Mouse (Mus musculus) kidney, adult 11 months (tissue): ENCODE data around the gene Arhgap17.

Experiments used
- DNase-seq: peaks from one replicate; pipeline ENCODE4 v3.0.0; 2022

Arhgap17 gene

GRCm38 (mm10) chr7:123341896-123342295 lies 27.8 kb downstream of the Arhgap17 start:
- DNase-seq, result no peak

GRCm38 (mm10) chr7:123338351-123338750 lies 31.4 kb downstream of the Arhgap17 start:
- DNase-seq, result peak; percentile 26

DNA sequence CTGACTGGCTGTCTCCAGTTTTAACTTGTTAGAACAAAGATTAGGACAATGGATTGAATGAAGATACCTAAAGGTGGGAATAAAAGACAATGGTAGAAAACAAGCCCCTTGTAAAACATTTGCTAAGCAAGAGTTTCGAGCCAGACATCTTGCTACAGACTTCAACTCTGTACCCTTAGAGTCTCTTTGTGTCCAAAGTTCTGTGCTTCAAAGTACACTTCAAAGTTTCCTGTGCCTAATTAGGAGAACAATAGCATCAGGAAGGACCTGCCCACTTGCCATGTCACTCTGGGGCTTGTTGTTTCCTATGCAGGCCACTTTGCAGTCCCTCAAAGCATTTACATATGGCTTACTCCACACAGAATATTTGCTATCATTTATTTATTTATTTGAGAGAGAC lies 33.4 kb downstream of the Arhgap17 start:
- peak; percentile 17 for DNase-seq

- DNase-seq, result no peak
Observed at GRCm38 (mm10) chr7:123330506-123330905, 39.2 kb downstream of the Arhgap17 start.

- DNase-seq, result no peak
Observed at GRCm38 (mm10) chr7:123327909-123328308, 41.8 kb downstream of the Arhgap17 start.

GRCm38 (mm10) chr7:123326901-123327300 lies 42.8 kb downstream of the Arhgap17 start:
- DNase-seq, result no peak

GRCm38 (mm10) chr7:123326062-123326461 lies 43.7 kb downstream of the Arhgap17 start:
- DNase-seq, result no peak

DNA sequence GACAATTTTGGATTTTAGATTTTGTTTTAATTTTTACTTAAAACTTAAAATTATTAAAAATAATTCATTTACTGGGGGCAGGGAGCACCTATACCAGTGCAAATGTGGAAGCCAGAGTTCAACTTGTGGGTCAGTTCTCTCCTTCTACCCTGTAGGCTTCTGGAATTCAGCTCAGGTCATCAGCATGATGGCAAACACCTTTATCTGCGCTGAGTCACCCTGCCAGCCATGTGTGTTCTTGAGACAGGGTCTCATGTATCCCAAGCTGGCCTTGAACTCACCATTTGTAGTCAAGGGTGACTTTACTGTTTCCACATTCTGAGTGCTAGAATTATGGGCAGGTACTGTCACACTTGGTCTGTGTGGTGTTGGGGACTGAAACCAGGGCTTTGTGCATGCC lies 45.6 kb downstream of the Arhgap17 start:
- DNase-seq, result no peak

DNA sequence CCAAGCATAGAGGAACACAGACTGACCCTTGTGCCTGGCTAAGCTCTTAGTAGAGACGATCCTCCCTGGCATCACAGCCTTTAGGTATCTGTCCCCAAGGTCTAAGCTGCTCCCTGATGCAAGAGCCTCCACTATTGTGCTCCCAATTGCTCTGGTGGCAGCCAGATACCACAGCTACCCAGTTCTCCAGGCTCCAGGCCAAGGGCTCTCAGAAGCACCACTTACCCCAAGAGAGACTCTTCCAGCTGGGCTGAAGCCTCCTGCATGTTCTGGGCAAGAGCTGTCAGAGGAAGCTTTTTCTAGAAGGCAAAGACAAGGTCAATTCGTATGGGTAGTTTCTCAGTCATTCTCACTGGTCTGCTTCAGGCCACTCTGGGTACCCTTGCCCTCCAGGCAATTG lies 46.3 kb downstream of the Arhgap17 start:
- DNase-seq, result no peak

DNA sequence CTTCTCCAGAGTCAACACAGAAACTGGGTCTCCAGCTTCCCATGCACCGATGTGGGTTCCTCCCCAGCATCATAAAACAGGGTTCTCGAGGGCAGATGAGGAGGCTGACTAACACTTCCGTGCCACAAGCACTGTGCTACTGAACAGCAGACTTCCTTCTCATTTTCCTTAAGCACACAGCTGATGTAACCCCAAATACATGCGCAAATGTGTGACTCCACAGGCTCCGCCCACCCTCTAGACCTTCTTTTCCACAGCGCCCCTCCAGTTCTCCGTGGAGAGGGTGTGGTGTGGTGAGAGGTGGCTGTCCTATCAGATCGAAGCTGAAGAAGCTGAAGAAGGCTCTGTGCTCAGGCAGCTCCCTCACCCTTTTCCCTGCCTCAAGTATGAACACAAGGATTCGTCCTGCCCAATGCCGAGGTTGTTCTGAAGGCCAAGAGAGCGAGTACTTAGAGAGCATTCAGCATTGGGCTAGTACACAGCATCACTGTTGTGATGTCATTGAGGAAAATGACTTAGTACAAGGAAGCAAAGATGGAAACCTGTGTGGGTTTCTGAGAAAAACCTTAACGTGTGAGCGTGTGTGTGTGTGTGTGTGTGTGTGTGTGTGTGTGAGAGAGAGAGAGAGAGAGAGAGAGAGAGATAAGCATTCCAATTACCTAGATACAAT lies 47.1 kb downstream of the Arhgap17 start:
- DNase-seq, result no peak

GRCm38 (mm10) chr7:123312738-123313137 lies 57.0 kb downstream of the Arhgap17 start:
- no peak for DNase-seq

DNA sequence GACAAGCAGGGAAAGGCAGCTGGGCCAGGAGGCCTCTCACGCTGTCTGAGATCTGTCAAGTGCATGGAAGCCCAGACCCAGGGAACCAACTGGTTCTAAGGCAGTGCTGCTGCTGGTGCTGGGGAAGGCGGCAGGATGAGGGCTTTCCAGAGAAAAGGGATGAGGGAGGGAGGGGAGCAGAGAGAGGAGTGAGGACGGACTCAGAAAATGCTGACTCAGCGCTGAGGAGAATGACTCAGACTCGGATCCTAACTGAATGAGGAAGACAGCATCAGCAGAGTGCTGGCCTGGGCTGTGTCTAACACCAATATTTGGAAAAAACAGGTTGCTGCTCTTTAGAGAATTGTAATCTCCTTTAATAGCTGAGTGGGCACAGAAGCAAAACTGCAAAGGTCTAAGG lies 57.9 kb downstream of the Arhgap17 start:
- DNase-seq, result no peak

- no peak for DNase-seq
Observed at GRCm38 (mm10) chr7:123307887-123308558, 61.7 kb downstream of the Arhgap17 start.

GRCm38 (mm10) chr7:123307236-123307635 lies 62.5 kb downstream of the Arhgap17 start:
- DNase-seq, result no peak

DNA sequence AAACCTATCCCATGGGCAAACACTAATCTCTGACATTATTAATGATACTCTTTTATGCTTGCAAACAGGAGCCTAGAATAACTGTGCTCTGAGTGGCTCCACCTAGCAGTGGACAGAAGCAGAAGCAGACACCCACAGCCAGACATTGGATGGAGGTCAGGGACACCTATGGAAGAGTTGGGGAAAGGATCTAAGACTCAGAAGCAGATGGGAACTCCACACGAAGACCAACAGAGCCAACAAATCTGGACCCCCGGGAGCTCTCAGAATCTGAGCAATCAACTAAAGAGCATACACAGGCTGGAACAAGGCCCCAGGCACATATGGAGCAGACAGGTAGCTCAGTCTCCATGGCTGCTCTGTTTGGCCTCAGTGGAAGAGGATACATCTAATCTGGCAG lies 64.3 kb downstream of the Arhgap17 start:
- no peak for DNase-seq

DNA sequence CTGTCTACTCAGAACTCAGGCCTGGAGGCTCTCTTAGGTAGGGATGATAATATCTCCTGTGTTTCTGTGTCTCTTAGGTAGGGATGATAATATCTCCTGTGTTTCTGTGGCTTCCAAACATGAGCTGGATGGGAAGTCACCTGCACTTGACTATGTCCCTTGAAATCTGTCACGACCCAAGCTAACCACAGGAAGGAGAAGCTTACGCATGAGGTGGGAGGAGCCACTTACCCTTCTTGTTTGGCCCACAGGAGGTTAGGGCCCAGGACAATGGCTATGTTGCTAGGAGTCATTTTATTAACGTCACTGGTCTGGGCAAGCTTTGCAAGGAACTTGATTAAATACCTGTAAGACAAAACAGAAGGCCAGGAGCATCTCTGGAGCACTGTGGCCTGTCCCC lies 69.5 kb downstream of the Arhgap17 start:
- no peak for DNase-seq

- DNase-seq, result no peak
Observed at GRCm38 (mm10) chr7:123298225-123298624, 71.5 kb downstream of the Arhgap17 start.

DNA sequence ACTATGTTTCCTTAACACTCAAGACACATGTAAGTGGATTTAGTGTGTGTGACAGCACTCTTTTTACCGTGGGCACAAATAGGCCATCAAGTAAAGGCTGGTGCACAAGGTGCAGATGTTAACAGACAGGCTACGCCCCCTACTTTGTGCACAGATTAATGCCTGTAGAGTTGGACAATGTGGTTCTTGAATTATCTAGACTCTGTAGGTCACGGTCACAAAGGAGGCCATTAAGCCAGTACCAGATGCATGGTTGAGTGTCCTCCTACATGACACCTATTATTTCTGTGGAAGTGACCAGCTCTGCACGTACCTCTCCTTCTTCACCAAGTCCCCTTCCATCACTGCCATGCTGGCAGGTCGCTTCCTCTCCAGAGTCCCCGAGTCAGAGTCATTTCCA lies 73.6 kb downstream of the Arhgap17 start:
- DNase-seq, result no peak

GRCm38 (mm10) chr7:123295423-123295822 lies 74.3 kb downstream of the Arhgap17 start:
- no peak for DNase-seq

- DNase-seq, result no peak
Observed at GRCm38 (mm10) chr7:123293898-123294297, 75.8 kb downstream of the Arhgap17 start.

DNA sequence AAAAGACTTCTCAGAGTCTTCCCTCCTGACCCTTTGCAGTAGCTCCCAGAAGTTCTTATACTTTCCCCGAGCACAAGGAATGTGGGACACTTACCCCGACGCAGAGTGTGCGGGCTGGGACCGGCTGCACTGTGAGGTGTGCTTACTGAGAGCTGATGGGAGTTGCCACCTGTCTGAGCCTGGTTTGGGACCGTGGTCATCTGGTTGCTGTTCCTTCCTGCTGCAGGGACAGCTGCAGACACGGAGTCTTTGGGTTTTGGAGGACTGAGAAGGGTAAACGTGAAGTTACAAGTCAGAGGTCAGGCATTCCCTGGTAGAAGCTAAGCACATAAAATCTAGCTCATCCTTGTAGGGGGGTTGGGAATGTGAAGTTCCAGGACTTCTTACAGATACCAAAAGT lies 77.8 kb downstream of the Arhgap17 start:
- no peak for DNase-seq

- no peak for DNase-seq
Observed at GRCm38 (mm10) chr7:123289176-123289575, 80.5 kb downstream of the Arhgap17 start.

- no peak for DNase-seq
Observed at GRCm38 (mm10) chr7:123287903-123288302, 81.8 kb downstream of the Arhgap17 start.

DNA sequence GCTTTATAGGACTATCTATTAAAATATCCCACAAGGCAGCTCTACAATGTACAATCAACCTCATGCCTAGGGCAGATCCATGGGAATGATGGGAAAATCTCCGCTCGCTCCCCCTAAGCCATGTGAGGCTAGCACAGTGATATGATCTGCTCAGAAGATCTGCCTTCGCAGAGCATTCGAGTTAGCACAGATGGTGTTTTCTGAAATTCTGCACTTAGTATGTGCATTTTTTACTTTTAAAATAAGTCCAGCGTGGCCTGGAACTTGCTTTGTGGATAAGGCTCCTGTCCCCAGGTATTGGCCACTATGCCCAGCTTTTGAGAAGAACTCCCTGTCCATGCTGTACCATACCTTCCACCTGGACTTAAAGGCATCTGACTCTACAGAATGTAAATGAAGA lies 83.8 kb downstream of the Arhgap17 start:
- DNase-seq, result no peak

DNA sequence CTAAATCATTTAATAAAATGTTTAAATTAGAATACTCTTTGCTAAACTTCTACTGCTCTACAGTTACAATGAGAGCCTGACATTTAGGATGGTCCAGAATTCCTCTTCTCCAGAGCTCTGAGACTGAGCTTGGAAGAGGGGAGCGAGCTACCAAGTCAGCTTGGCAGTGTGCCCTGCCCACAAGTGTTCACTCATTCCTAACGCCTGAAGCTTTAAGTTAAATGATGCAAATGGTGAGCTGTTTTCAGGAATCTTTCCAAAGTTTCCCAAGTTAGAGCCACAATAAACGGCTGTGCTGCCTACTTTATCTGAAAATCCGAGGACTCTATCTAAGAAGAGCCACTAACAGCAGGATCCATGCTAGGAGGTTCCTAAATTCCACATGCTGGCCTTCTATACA lies 85.9 kb downstream of the Arhgap17 start:
- no peak for DNase-seq
